Mouse (Mus musculus) heart, embryonic 14.5 days (tissue): ENCODE measurements around the gene Atrnl1. TPM values are rescaled to one million over a fixed set of nuclear protein-coding genes. Genes with fewer than 3 reads are reported as not detected.
"Not testable (repeated sequence)": the region's sequence is repeated elsewhere in the genome, so short reads cannot be mapped to it uniquely, and the experiment has no call there.

Experiments used
- ATAC-seq: fragments of 200-750 bp; cut with Nextera tagmentation; 2 replicates; pipeline ENCODE4 v1.8.0; 2017; ENCODE audit warnings: low read depth, moderate TSS enrichment; ENCODE audit not compliant: insufficient number of reproducible peaks, insufficient read depth, low FRiP score
- H3K27ac ChIP-seq, 2 experiments: fragments of 200-500 bp in 1 of 2; fragments of 300-500 bp in 1 of 2; sonication (generic) in 1 of 2; replicated peaks in 1 of 2; 2 replicates each; pipeline ENCODE4 v1.5.1; 2012 to 2014; ENCODE audit warnings: low read depth in 2 of 2, low read length in 2 of 2, control low read depth in 1 of 2, mild to moderate bottlenecking in 1 of 2, mixed read lengths in 1 of 2; ENCODE audit not compliant: control insufficient read depth in 1 of 2, insufficient read depth in 1 of 2
- H3K27me3 ChIP-seq: fragments of 300-500 bp; sonication (generic); 2 replicates; pipeline ENCODE4 v1.6.1; 2014; ENCODE audit warnings: mild to moderate bottlenecking, low read length, control low read depth; ENCODE audit not compliant: control insufficient read depth, insufficient read depth
- H3K36me3 ChIP-seq: fragments of 300-500 bp; sonication (generic); 2 replicates; pipeline ENCODE4 v1.6.1; 2014; ENCODE audit warnings: mild to moderate bottlenecking, control low read depth, low read length, mixed read lengths; ENCODE audit not compliant: control insufficient read depth, insufficient read depth
- H3K4me1 ChIP-seq, 2 experiments: fragments of 200-500 bp in 1 of 2; fragments of 300-500 bp in 1 of 2; sonication (generic) in 1 of 2; 2 replicates each; pipeline ENCODE4 v1.6.1; 2012 to 2014; ENCODE audit warnings: low read length in 2 of 2, control low read depth in 1 of 2, mixed read lengths in 1 of 2; ENCODE audit not compliant: control insufficient read depth in 2 of 2, insufficient read depth in 2 of 2
- H3K4me2 ChIP-seq: fragments of 300-500 bp; sonication (generic); 2 replicates; pipeline ENCODE4 v1.6.1; 2014; ENCODE audit warnings: mild to moderate bottlenecking, low read length
- H3K4me3 ChIP-seq, 2 experiments: fragments of 200-500 bp in 1 of 2; fragments of 300-500 bp in 1 of 2; sonication (generic) in 1 of 2; 2 replicates each; pipeline ENCODE4 v1.5.1; 2012 to 2014; ENCODE audit warnings: low read length in 2 of 2, mild to moderate bottlenecking in 2 of 2, control low read depth in 1 of 2, low read depth in 1 of 2, moderate library complexity in 1 of 2; ENCODE audit not compliant: control insufficient read depth in 1 of 2, insufficient read depth in 1 of 2
- H3K9ac ChIP-seq: fragments of 300-500 bp; sonication (generic); 2 replicates; pipeline ENCODE4 v1.6.1; 2014; ENCODE audit warnings: mild to moderate bottlenecking, low read length
- H3K9me3 ChIP-seq: fragments of 300-500 bp; sonication (generic); 2 replicates; pipeline ENCODE4 v1.6.1; 2016; ENCODE audit warnings: low read length, control low read depth; ENCODE audit not compliant: control insufficient read depth
- WGBS: fragments of 180-500 bp; shearing (Covaris S2); extraction: QIAGEN DNeasy Blood & Tissue Kit; methylation state at CpG from one replicate; pipeline ENCODE4 v1.1.7; 2014; 5-methylcytosine and 5-hydroxymethylcytosine counted together
- polyA plus RNA-seq: library from polyadenylated mRNA; unstranded; fragments of >200 nt; fragmentation: Nextera tagmentation; extraction: Ambion mirVana; gene quantifications from 2 replicates; pipeline ENCODE4 v1.2.1, GENCODE M21; 2014

Atrnl1 gene
- polyA plus RNA-seq, 1 experiment from 2014 or later, result 4.2 TPM

- 69% methylated on average over 8 of the region's 8 CpGs for WGBS
- H3K27me3 ChIP-seq, result no peaks in the 10 kb centered on the region
- no peaks in the 10 kb centered on the region for H3K36me3 ChIP-seq
- no peak overlapping the region for H3K4me2 ChIP-seq
- no peak overlapping the region for H3K9ac ChIP-seq
- peaks cover 0 to 3% of the 10 kb centered on the region in 2 experiments; a peak in 1 of 4 replicates for H3K4me1 ChIP-seq
- no peaks in the 10 kb centered on the region for H3K9me3 ChIP-seq
- ATAC-seq, result no peak
- H3K4me3 ChIP-seq, result no peak overlapping the region
- no peak overlapping the region for H3K27ac ChIP-seq
Observed at GRCm38 (mm10) chr19:58043120-58043519, 432.3 kb downstream of the Atrnl1 start.

DNA sequence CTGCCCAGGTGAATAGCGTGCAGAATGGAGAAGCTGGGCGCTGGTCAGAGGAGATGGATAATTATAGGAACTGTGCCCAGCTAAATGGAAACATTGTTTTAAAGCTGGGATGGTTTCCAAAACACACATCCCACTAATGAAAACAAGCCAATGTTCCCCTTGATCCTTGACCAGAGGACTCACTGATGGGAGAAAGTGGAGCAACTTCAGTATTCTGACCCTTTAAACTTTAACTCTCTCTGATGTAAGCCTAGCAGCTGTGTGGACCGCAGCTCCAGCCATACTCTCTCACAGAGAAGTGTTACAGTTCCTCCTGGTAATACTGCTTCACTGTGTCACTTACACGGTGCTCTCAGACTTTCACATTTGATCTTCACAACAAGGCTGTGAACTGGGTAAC, 432.7 kb downstream of the Atrnl1 start:
- Histone ChIP-seq H3K36me3 (no peaks in the 10 kb centered on the region), H3K9ac (no peak overlapping the region), H3K27ac (no peak overlapping the region), H3K4me1 (peaks cover 0 to 5% of the 10 kb centered on the region in 2 experiments; a peak in 1 of 4 replicates), H3K4me3 (no peak overlapping the region), H3K27me3 (no peaks in the 10 kb centered on the region), H3K9me3 (no peaks in the 10 kb centered on the region), H3K4me2 (no peak overlapping the region)
- WGBS, result 49% methylated on average over 4 of the region's 4 CpGs
- ATAC-seq, result no peak

DNA sequence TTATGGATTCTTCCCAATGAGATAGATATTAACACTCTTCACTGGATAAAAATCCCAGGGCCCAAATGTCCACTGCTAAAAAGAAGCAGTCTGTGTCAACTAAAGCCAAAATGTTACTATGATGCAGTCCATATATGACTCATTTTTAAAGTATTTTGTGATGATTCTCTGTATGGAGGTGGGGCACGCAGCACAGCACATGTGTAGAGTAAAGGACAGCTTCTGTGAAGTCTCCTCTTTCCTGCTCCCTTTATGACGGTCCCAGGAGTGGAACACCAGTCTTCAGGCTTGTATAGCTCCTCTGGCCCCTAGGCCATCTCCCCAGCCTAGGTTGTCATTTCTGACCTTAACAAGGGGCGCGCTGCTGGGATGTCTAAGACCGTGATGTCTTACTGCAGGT, 434.0 kb downstream of the Atrnl1 start:
- H3K36me3 ChIP-seq, result no peaks in the 10 kb centered on the region
- WGBS, result 87% methylated on average over 5 of the region's 5 CpGs
- H3K27ac ChIP-seq, result no peak overlapping the region
- no peaks in the 10 kb centered on the region for H3K27me3 ChIP-seq
- no peak overlapping the region for H3K9ac ChIP-seq
- peaks cover 0 to 5% of the 10 kb centered on the region in 2 experiments; a peak in 1 of 4 replicates for H3K4me1 ChIP-seq
- H3K9me3 ChIP-seq, result no peaks in the 10 kb centered on the region
- no peak for ATAC-seq
- H3K4me2 ChIP-seq, result no peak overlapping the region
- no peak overlapping the region for H3K4me3 ChIP-seq

- no peak overlapping the region for H3K27ac ChIP-seq
- H3K9me3 ChIP-seq, result no peaks in the 10 kb centered on the region
- H3K4me3 ChIP-seq, result no peak overlapping the region
- H3K9ac ChIP-seq, result no peak overlapping the region
- WGBS, result 75% methylated on average over 7 of the region's 7 CpGs
- ATAC-seq, result no peak
- H3K36me3 ChIP-seq, result no peaks in the 10 kb centered on the region
- no peaks in the 10 kb centered on the region for H3K27me3 ChIP-seq
- peaks cover 0 to 5% of the 10 kb centered on the region in 2 experiments; a peak in 1 of 4 replicates for H3K4me1 ChIP-seq
- H3K4me2 ChIP-seq, result no peak overlapping the region
Observed at GRCm38 (mm10) chr19:58046656-58047055, 435.8 kb downstream of the Atrnl1 start.

GRCm38 (mm10) chr19:58050410-58050809, 439.6 kb downstream of the Atrnl1 start:
- not testable (repeated sequence) for H3K27me3 ChIP-seq, H3K9ac ChIP-seq, H3K4me2 ChIP-seq, H3K36me3 ChIP-seq, H3K4me1 ChIP-seq, H3K4me3 ChIP-seq, ATAC-seq, H3K9me3 ChIP-seq, H3K27ac ChIP-seq
- WGBS, result 92% methylated on average over 8 of the region's 9 CpGs

DNA sequence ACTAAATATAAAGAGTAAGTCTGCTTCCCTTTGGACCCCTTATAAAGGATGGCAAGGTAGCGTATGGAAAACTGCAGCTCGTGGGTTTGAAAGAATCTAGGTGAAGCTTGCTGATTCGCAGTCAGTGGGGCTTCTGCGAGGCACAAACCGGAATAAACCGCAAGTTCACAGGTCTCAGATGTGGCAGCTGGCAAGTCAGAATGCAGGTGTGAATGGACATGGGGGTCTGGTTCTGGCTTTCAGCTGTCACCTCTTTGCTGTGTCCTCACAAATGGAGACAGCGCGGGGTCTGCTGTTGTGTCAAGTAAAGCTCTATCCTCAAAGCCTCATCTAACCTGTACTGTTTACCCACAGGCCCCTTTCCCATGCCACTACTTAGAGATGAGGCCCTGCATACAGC, 440.2 kb downstream of the Atrnl1 start:
- H3K4me1 ChIP-seq, result peaks cover 5% of the 10 kb centered on the region in 2 experiments; a peak in 3 of 4 replicates
- H3K4me3 ChIP-seq, result no peak overlapping the region
- no peaks in the 10 kb centered on the region for H3K27me3 ChIP-seq
- H3K4me2 ChIP-seq, result no peak overlapping the region
- no peak overlapping the region for H3K27ac ChIP-seq
- no peaks in the 10 kb centered on the region for H3K36me3 ChIP-seq
- H3K9me3 ChIP-seq, result no peaks in the 10 kb centered on the region
- WGBS, result 89% methylated on average over 8 of the region's 8 CpGs
- H3K9ac ChIP-seq, result no peak overlapping the region
- no peak for ATAC-seq

DNA sequence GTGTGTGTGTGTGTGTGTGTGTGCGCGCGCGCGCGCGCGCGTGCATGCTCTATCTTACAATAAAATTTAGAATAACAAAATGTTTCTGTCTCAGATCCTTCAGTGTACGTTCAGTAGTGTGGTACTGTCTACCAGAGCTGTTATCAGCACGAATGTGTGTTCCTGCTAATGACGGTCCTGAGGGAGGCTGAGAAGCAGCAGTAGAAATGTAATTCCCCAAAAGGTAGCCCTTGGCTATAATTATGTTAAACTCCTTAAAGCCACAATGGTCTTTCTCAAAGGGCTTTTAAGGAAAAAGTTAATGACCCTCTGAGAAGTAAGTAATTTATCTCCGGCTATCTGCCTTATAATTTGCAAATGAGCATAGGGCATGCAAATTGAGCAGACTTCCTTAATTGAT, 441.1 kb downstream of the Atrnl1 start:
- Histone ChIP-seq H3K36me3 (no peaks in the 10 kb centered on the region), H3K27ac (no peak overlapping the region), H3K4me1 (peaks cover 5% of the 10 kb centered on the region in 2 experiments; a peak in 3 of 4 replicates), H3K4me2 (no peak overlapping the region), H3K9me3 (no peaks in the 10 kb centered on the region), H3K27me3 (no peaks in the 10 kb centered on the region), H3K9ac (no peak overlapping the region), H3K4me3 (no peak overlapping the region)
- WGBS, result 87% methylated on average over 13 of the region's 13 CpGs
- no peak for ATAC-seq

DNA sequence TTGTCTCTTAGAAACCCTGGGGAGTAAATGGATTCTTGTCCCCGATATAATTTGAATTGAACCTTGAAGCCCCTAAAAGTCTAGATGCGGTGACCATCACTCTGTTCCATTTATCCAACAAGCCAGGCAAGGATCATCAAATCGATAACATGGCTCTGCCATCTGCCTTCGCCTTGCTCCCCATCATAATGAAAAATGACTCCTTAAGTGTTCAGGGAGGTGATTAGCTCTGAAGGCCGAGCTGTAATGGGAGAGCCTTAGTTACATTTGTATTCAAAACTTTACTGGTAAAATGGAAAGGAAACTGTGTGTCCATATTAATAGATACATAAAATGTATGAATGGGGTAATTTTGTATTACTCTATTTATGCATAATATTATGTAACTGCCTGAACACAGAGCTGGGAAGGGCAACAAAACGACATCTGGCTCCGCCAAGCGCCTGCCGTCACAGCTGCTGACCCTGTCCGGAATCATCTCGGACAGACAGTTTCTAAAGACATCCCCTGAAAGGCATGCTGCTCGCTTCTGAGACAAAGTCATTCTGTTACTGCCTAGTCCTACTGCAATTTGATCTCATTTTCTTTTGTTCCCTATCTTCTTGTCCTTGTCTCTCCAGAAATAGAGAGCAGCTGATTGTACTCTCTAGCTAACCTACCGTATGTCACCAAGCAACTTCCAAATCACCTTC, 441.8 kb downstream of the Atrnl1 start:
- H3K36me3 ChIP-seq, result no peaks in the 10 kb centered on the region
- H3K27ac ChIP-seq, result no peak overlapping the region
- H3K9ac ChIP-seq, result no peak overlapping the region
- peaks cover 5% of the 10 kb centered on the region in 2 experiments; a peak in 3 of 4 replicates for H3K4me1 ChIP-seq
- no peak for ATAC-seq
- no peaks in the 10 kb centered on the region for H3K9me3 ChIP-seq
- no peaks in the 10 kb centered on the region for H3K27me3 ChIP-seq
- WGBS, result 66% methylated on average over 13 of the region's 13 CpGs
- H3K4me3 ChIP-seq, result no peak overlapping the region
- H3K4me2 ChIP-seq, result no peak overlapping the region
